Mouse (Mus musculus) liver, embryonic 14.5 days (tissue): Measurements from ENCODE around the gene Naa38. TPM values are rescaled to one million over a fixed set of nuclear protein-coding genes. Genes with fewer than 3 reads are reported as not detected.

ENCODE experiments used
- ATAC-seq: fragments of 200-750 bp; cut with Nextera tagmentation; 2 replicates; pipeline ENCODE4 v1.8.0; 2017; ENCODE audit warnings: moderate number of reproducible peaks, mild to moderate bottlenecking, moderate library complexity; ENCODE audit not compliant: insufficient read depth
- DNase-seq, 3 experiments: peaks; one replicate each; pipeline ENCODE4 v3.0.0-alpha.2; 2012 to 2013; ENCODE audit warnings: low read depth in 3 of 3, low spot score in 3 of 3
- H3K27ac ChIP-seq: fragments of 300-500 bp; sonication (generic); 2 replicates; pipeline ENCODE4 v1.5.1; 2014; ENCODE audit warnings: moderate library complexity, mild to moderate bottlenecking, control low read depth, inconsistent platforms
- H3K27me3 ChIP-seq: fragments of 300-500 bp; sonication (generic); 2 replicates; pipeline ENCODE4 v1.6.1; 2014; ENCODE audit warnings: mild to moderate bottlenecking, low read length, moderate library complexity; ENCODE audit not compliant: control insufficient read depth, insufficient read depth
- H3K36me3 ChIP-seq: fragments of 300-500 bp; sonication (generic); replicated peaks from 2 replicates; pipeline ENCODE4 v1.6.1; 2014; ENCODE audit warnings: low read depth; ENCODE audit not compliant: control insufficient read depth, insufficient read depth
- H3K4me1 ChIP-seq, 2 experiments: fragments of 200-500 bp in 1 of 2; fragments of 300-500 bp in 1 of 2; sonication (generic) in 1 of 2; replicated peaks; 2 replicates each; pipeline ENCODE4 v1.6.1; 2012 to 2014; ENCODE audit warnings: antibody characterized with exemption in 1 of 2, inconsistent platforms in 1 of 2, low read length in 1 of 2; ENCODE audit not compliant: control insufficient read depth in 2 of 2, insufficient read depth in 2 of 2
- H3K4me2 ChIP-seq: fragments of 300-500 bp; sonication (generic); 2 replicates; pipeline ENCODE4 v1.6.1; 2014; ENCODE audit warnings: low read depth, mild to moderate bottlenecking, control low read depth, moderate library complexity
- H3K4me3 ChIP-seq, 2 experiments: fragments of 200-500 bp in 1 of 2; fragments of 300-500 bp in 1 of 2; sonication (generic) in 1 of 2; 2 replicates each; pipeline ENCODE4 v1.5.1; 2012 to 2014; ENCODE audit warnings: low read depth in 2 of 2, low read length in 2 of 2, mild to moderate bottlenecking in 2 of 2, control low read depth in 1 of 2, inconsistent platforms in 1 of 2, moderate library complexity in 1 of 2; ENCODE audit not compliant: insufficient read depth in 1 of 2
- H3K9ac ChIP-seq: fragments of 300-500 bp; sonication (generic); replicated peaks from 2 replicates; pipeline ENCODE4 v1.6.1; 2014; ENCODE audit warnings: mild to moderate bottlenecking, control low read depth, moderate library complexity
- H3K9me3 ChIP-seq: fragments of 300-500 bp; sonication (generic); 2 replicates; pipeline ENCODE4 v1.6.1; 2016; ENCODE audit warnings: low read length, mixed read lengths; ENCODE audit not compliant: control insufficient read depth
- CTCF ChIP-seq: IDR thresholded peaks from 2 replicates; pipeline ENCODE4 v1.5.1; 2016; ENCODE audit warnings: antibody characterized with exemption, low read depth, control low read depth
- EP300 ChIP-seq: IDR thresholded peaks from 2 replicates; pipeline ENCODE4 v1.6.1; 2016; ENCODE audit warnings: antibody characterized with exemption, low read depth
- WGBS: fragments of 180-500 bp; shearing (Covaris S2); extraction: QIAGEN DNeasy Blood & Tissue Kit; methylation state at CpG from one replicate; pipeline ENCODE4 v1.1.7; 2014; ENCODE audit not compliant: insufficient replicate concordance; 5-methylcytosine and 5-hydroxymethylcytosine counted together
- polyA plus RNA-seq, 2 experiments: library from polyadenylated mRNA; depleted of rRNA in 1 of 2; stranded (reverse) in 1 of 2; unstranded in 1 of 2; fragments of >200 nt; fragmentation: Nextera tagmentation in 1 of 2; extraction: Ambion mirVana in 1 of 2; gene quantifications; 2 replicates each; pipeline versions ENCODE4 v1.2.1 to v1.2.3; 2012 to 2014

The Naa38 gene
- polyA plus RNA-seq, 2 experiments, result 70.9 to 120 TPM

DNA sequence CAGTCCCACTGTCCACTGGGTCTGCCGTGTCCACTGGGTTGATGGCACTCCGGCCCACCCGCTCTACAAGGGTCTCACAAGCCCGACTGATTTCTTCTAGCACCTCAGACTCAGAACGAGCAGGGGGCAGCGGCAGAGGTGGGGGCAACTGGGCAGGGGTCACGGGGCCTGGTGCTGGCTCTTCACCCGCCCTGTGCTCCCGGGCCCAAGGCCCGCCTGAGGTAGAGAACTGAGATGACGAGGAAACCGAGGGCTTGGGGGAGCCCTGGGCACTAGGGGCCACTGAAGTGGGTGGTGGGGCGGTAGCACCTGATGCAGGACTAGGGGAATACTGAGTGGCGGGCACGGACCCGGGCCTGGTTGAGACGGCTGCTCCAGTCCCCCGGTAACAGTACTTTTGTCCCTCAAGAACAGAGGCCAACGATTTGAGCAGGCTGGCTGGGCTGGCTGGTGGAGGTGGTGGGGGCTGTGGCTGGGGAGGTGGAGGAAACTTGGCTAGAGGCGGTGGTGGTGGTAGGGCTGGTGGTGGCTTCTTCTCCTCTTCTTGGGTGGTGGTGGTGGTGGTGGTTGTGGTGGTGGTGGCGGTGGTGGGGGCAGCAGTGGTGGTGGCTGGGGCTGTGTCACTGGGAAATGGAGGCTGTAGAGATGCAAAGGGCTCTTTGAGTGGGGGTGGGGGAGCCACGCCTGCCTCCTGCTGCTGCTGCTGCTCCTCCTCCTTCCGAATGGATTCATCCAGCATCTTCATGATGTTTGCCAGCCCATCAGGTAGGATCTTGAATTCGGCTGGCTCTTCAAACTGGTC is 9.5 kb downstream of the Naa38 start:
- H3K4me3 ChIP-seq, result no peak overlapping the region
- no peaks in the 10 kb centered on the region for H3K9me3 ChIP-seq
- no peak overlapping the region for H3K9ac ChIP-seq
- H3K27ac ChIP-seq, result no peak overlapping the region
- WGBS, result 83% methylated on average over 22 of the region's 24 CpGs
- ATAC-seq (no peak), DNase-seq (no peak)
- no peak overlapping the region for H3K4me2 ChIP-seq
- H3K4me1 ChIP-seq, result peaks cover 5 to 7% of the 10 kb centered on the region in 2 experiments
- no peaks in the 10 kb centered on the region for H3K27me3 ChIP-seq
- TF ChIP-seq EP300, result no peak
- no peak for TF ChIP-seq CTCF
- peaks cover 14% of the 10 kb centered on the region for H3K36me3 ChIP-seq

DNA sequence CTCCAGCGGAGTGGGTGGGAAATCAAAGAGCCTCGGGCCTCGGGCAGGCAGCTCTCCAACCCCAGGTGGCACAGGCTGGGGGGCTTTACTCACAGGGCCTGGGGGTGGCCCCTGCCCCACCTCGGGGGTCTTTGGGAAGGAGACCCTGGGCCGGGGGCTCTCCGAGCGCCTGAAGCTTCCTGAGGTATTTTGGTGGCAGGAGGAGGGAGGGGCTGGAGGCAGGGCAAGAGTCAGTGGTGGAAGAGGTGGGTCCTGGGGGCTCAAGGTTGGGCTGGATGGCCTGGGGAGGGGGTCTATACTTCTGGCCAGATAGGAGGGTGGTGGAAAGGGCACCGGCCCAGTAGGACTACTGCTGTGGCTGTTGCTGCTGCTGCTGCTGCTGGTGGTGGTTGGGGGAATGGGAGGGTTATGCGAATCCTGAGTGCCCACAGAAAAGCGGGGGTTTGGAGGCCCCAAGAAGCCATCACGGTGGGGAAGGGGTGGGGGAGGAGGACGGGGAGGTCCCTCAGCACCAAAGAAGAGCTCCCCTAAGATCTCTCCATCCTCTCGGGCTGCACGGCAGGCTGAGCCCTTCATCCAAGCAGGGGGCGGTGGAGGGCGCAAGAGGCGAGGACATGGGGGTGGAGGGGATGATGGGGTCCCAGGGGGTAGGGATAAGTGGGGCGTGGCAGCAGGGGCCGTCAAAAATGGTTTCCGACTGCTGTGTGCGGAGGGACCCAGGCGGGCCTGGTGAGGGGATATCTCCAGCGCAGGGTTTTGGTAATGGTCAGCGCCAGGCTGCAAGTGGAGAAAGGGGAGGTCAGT is 10.3 kb downstream of the Naa38 start:
- DNase-seq, result no peak
- WGBS, result 78% methylated on average over 24 of the region's 24 CpGs
- H3K4me3 ChIP-seq, result no peak overlapping the region
- no peaks in the 10 kb centered on the region for H3K9me3 ChIP-seq
- peaks cover 5 to 7% of the 10 kb centered on the region in 2 experiments for H3K4me1 ChIP-seq
- H3K36me3 ChIP-seq, result peaks cover 14% of the 10 kb centered on the region
- TF ChIP-seq CTCF (no peak), EP300 (no peak)
- no peak overlapping the region for H3K9ac ChIP-seq
- no peaks in the 10 kb centered on the region for H3K27me3 ChIP-seq
- no peak overlapping the region for H3K4me2 ChIP-seq
- no peak for ATAC-seq
- H3K27ac ChIP-seq, result no peak overlapping the region

DNA sequence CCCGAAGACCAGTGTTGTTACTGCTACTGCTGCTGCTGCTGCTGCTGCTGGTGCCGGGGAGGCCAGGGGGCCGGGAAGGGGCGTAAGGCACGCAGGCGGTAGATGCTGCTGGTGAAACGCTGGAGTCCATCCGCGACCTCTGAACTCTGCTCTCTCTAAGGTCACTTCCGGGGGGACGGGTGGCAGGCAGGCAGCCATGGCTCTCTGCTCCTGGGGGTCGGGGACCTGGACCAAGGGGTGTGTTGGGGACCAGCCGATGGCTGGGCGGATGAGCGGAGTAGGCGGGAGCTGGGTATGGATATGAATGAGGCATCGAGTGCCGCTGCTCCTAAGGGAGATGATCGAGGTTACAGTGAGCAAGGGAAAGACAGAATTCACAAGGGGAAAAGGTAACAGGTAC is 11.0 kb downstream of the Naa38 start:
- peaks cover 12% of the 10 kb centered on the region for H3K36me3 ChIP-seq
- TF ChIP-seq CTCF (no peak), EP300 (no peak)
- 89% methylated on average over 19 of the region's 19 CpGs for WGBS

DNA sequence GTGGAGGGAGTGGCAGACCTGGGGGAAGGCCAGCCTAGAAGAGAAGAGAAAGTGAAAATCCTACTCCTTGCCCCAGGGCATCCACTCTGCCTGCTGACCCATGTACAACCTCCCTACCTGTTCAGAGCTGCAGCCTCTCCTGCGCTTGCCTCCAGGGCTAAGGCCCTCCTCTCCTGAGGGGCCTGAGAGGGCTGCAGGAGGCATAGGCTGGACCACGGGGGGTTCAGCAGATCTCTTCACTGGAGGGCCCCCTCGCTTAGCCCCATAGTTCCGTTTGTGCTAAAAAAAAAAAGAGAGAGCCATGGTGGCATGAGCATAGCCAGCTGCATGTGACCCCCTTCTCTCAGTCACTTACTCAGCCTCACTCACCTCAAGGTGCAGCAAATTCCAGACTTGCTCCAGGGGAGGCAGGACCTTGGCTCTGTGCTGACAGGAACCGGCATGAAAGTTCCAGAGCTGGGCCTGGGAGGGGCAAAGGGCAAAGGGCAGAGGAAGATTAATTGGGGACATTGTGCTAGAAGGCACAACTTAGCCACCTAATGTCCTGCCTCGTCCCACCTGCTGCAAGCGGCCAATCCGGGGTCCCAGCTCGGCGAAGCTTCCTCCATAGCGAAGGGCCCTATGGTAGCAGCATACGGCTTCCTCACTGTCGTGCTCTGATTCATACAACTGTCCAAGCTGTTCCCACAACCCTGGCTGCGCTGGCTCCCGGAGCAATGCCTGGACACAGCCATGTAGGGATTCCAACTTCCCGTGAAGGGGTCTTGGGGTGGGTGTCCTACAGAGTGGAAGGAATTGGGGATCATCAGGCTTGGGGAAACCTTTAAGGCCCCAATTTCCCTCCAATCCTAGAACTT is 11.8 kb downstream of the Naa38 start:
- H3K4me2 ChIP-seq, result no peak overlapping the region
- H3K4me3 ChIP-seq, result no peak overlapping the region
- ATAC-seq (no peak), DNase-seq (no peak)
- H3K9ac ChIP-seq, result no peak overlapping the region
- TF ChIP-seq CTCF (no peak), EP300 (no peak)
- H3K27me3 ChIP-seq, result no peaks in the 10 kb centered on the region
- no peak overlapping the region for H3K27ac ChIP-seq
- WGBS, result 81% methylated on average over 16 of the region's 16 CpGs
- peaks cover 12% of the 10 kb centered on the region for H3K36me3 ChIP-seq
- peaks cover 8% of the 10 kb centered on the region in 2 experiments for H3K4me1 ChIP-seq
- H3K9me3 ChIP-seq, result no peaks in the 10 kb centered on the region

More for the DNA sequence above, 11.0 kb downstream of the Naa38 start:
- H3K27me3 ChIP-seq, result no peaks in the 10 kb centered on the region
- peaks cover 5 to 7% of the 10 kb centered on the region in 2 experiments for H3K4me1 ChIP-seq
- no peak overlapping the region for H3K4me3 ChIP-seq
- H3K9ac ChIP-seq, result no peak overlapping the region
- H3K27ac ChIP-seq, result no peak overlapping the region
- no peaks in the 10 kb centered on the region for H3K9me3 ChIP-seq
- no peak overlapping the region for H3K4me2 ChIP-seq
- ATAC-seq (no peak), DNase-seq (no peak)
